Mouse (Mus musculus) leukemia stem cell, adult 10-12 weeks (primary cell): ENCODE measurements around the gene Tpsab1. TPM values are rescaled to one million over a fixed set of nuclear protein-coding genes. Genes with fewer than 3 reads are reported as not detected.

ENCODE experiments used
- polyA plus RNA-seq: library from polyadenylated mRNA; stranded (reverse); fragments of >175 nt; gene quantifications from 2 replicates; pipeline ENCODE4 v1.2.3, GENCODE M21; 2012; ENCODE audit warnings: low replicate concordance

Gene Tpsab1
- 0.16 and 0.36 TPM in 2 replicates for polyA plus RNA-seq

GRCm38 (mm10) chr17:25345462-25345861 lies at the start of gene Tpsab1:
Gene Tpsab1 (minus strand): TSS chr17:25345562.

GRCm38 (mm10) chr17:25368973-25369372 lies 23.6 kb upstream of the Tpsab1 start, which contains the start of gene Tpsg1:
Gene Tpsg1 (plus strand): TSS chr17:25369273.

GRCm38 (mm10) chr17:25366005-25366404 lies 20.6 kb upstream of the Tpsab1 start, which contains the start of gene Tpsb2:
Gene Tpsb2 (plus strand): TSS chr17:25366305.

GRCm38 (mm10) chr17:25318354-25318753 lies 27.0 kb downstream of the Tpsab1 start, which contains the start of gene Prss29:
Gene Prss29 (plus strand): TSS chr17:25318654.

GRCm38 (mm10) chr17:25308346-25308745 lies 37.0 kb downstream of the Tpsab1 start, which contains the start of gene Prss28:
Gene Prss28 (plus strand): TSS chr17:25308646.

GRCm38 (mm10) chr17:25298094-25298493 lies 47.3 kb downstream of the Tpsab1 start, which contains the start of gene Prss34:
Gene Prss34 (plus strand): TSS chr17:25298394.

Other genes with a start within 250 kb of the Tpsab1 start
- 18.2 and 46.2 TPM in 2 replicates for gene Telo2, start 229.6 kb downstream of the Tpsab1 start, polyA plus RNA-seq
- not detected in 2 replicates for gene Ptx4, start 224.8 kb downstream of the Tpsab1 start, polyA plus RNA-seq
- gene Clcn7, start 212.2 kb downstream of the Tpsab1 start, polyA plus RNA-seq: 27.7 and 32.4 TPM in 2 replicates
- gene Ccdc154, start 183.1 kb downstream of the Tpsab1 start, polyA plus RNA-seq: not detected in 2 replicates
- not detected in 2 replicates for gene Gm38655, start 170.1 kb downstream of the Tpsab1 start, polyA plus RNA-seq
- gene BC003965, start 161.0 kb downstream of the Tpsab1 start, polyA plus RNA-seq: 43.9 and 71.2 TPM in 2 replicates
- 54.2 and 108 TPM in 2 replicates for gene Unkl, start 157.2 kb downstream of the Tpsab1 start, polyA plus RNA-seq
- 3.7 and 11.8 TPM in 2 replicates for gene Gnptg, start 105.4 kb downstream of the Tpsab1 start, polyA plus RNA-seq
- 10.5 and 15.0 TPM in 2 replicates for gene Tsr3, start 105.4 kb downstream of the Tpsab1 start, polyA plus RNA-seq
- gene Baiap3, start 89.2 kb downstream of the Tpsab1 start, polyA plus RNA-seq: 0.28 and 0.75 TPM in 2 replicates
- gene Ube2i, start 70.9 kb downstream of the Tpsab1 start, polyA plus RNA-seq: 152 and 183 TPM in 2 replicates
- gene Prss34, start 47.2 kb downstream of the Tpsab1 start, polyA plus RNA-seq: 0.39 TPM in 1 of 2 replicates, not detected in the other
- gene Prss28, start 36.9 kb downstream of the Tpsab1 start, polyA plus RNA-seq: not detected in 2 replicates
- gene Prss29, start 26.9 kb downstream of the Tpsab1 start, polyA plus RNA-seq: 0.60 and 0.61 TPM in 2 replicates
- 0.93 and 1.2 TPM in 2 replicates for gene Tpsb2, start 20.7 kb upstream of the Tpsab1 start, polyA plus RNA-seq
- not detected in 2 replicates for gene Tpsg1, start 23.7 kb upstream of the Tpsab1 start, polyA plus RNA-seq
- gene Cacna1h, start 88.2 kb upstream of the Tpsab1 start, polyA plus RNA-seq: 2.8 and 7.7 TPM in 2 replicates
- not detected in 2 replicates for gene Tekt4, start 109.1 kb upstream of the Tpsab1 start, polyA plus RNA-seq
- gene Sstr5, start 151.7 kb upstream of the Tpsab1 start, polyA plus RNA-seq: not detected in 2 replicates
- 0.12 TPM in 1 of 2 replicates, not detected in the other for gene Sox8, start 225.1 kb upstream of the Tpsab1 start, polyA plus RNA-seq
- gene Lmf1, start 233.5 kb upstream of the Tpsab1 start, polyA plus RNA-seq: 8.7 and 13.3 TPM in 2 replicates